Mouse (Mus musculus): ENCODE results near the gene Ccdc174.

The Ccdc174 gene

DNA sequence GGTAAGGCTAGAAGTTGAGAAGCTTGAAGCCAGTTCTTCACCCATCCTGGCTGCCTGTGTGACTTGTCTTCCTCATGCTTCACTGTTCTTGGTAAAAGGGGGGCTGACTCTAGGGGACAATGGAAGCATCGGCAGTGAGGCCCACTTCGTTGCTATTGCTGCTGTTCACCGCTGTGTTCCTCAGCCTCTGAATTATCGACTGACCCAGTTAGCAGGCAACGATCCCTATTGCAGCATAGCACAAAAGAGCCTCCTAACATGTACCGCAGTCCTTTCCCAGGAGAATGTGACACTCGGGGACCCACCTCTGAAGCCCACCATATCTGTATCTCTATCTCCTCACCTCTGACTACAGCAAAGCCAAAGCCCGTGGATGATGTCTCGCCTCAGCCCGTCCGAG is 39.9 kb downstream of the Ccdc174 start:
- DNase-seq (ENCODE audit: low spot score in 2 of 2): no peak

DNA sequence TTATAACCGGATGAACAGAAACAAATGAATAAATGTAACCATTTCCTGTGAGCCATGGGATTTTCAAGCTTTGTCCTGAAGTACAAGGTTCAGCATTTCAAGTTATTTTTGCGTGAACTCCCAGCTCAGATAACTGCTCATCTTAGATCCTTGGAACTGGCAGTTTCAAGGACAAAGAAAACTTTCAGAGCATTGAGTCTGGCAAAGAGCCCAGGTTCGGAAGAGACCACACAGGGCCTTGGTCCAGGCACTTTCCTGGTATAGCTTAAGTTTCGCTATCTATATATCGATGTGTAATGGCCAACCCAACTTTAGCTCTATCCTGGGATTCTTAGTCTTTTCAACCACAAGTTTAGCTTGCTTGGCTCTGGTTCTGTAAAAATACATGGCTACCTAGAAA is 53.4 kb downstream of the Ccdc174 start:
- no peak for DNase-seq (ENCODE audit: low spot score in 2 of 2)

DNA sequence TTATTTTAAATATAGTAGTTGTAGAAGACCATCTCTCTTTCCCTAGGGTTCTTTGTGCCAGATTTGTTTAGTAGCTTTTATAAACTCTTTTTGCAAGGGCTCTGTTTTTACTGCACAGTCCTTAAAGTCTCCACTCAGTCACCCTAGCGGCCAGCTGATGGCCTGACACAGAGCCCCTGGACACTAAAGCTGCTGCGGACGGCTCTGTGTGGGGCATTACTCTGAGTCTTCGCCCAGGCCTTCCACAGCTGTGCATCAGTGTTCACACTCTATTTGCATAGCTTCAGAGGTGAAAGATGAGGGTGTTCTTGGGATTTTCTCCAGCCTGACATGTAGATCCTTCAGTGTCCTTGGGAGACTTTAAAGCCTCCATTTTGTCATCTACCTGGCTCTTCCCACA is 60.6 kb downstream of the Ccdc174 start:
- DNase-seq (ENCODE audit: low spot score in 2 of 2): no peak

DNA sequence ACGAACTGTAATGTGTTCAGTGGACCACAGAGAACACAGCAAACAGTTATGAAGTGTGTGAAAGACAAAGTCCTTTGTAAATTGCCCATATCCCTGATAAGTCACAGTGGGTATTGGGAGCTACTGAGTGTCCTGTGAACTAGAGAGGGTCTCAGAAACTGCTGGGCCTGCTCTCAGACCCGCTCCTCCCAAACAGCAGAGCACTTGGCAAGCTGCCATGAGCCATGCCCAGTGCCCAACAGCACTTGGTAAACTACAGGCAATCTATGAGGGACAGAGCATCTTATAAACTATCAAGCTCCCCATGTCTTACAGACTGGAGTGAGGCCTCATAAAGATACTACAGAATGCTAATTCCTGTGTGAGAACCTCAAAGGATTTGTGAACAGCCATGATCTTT is 70.6 kb downstream of the Ccdc174 start:
- DNase-seq (ENCODE audit: low spot score in 2 of 2): no peak
